Mouse (Mus musculus) MEL (cell line): ENCODE results near the gene P2rx3.

ENCODE experiments used
- CTCF ChIP-seq, 3 experiments: IDR thresholded peaks in 2 of 3; conservative IDR thresholded peaks in 1 of 3; 2 replicates each; pipeline ENCODE4 v1.5.1; 2011 to 2012; ENCODE audit warnings: low read length in 3 of 3, low read depth in 2 of 3, mild to moderate bottlenecking in 2 of 3, improper control_type of control experiment in 1 of 3, inconsistent platforms in 1 of 3, mixed read lengths in 1 of 3, moderate library complexity in 1 of 3; ENCODE audit not compliant: control insufficient read depth in 1 of 3, insufficient read depth in 1 of 3, poor library complexity in 1 of 3, severe bottlenecking in 1 of 3
- EP300 ChIP-seq, 2 experiments: IDR thresholded peaks; 2 replicates each; pipeline ENCODE4 v1.6.1; 2011; ENCODE audit warnings: improper control_type of control experiment in 2 of 2, low read length in 2 of 2, low read depth in 1 of 2, mild to moderate bottlenecking in 1 of 2
- MYC ChIP-seq: IDR thresholded peaks from 2 replicates; pipeline ENCODE4 v1.6.1; 2011; ENCODE audit warnings: low read depth, mild to moderate bottlenecking, low read length, improper control_type of control experiment, moderate library complexity
- NRF1 ChIP-seq: IDR thresholded peaks from 2 replicates; pipeline ENCODE4 v1.6.1; 2014; ENCODE audit warnings: low read depth, mild to moderate bottlenecking, inconsistent platforms, low read length, improper control_type of control experiment, moderate library complexity; ENCODE audit not compliant: poor library complexity, insufficient read depth, severe bottlenecking
- POLR2A ChIP-seq, 2 experiments: IDR thresholded peaks; 2 replicates each; pipeline ENCODE4 v1.6.1; 2011 to 2012; ENCODE audit warnings: low read length in 2 of 2, mild to moderate bottlenecking in 2 of 2, control low read depth in 1 of 2, improper control_type of control experiment in 1 of 2, low read depth in 1 of 2, moderate library complexity in 1 of 2; ENCODE audit not compliant: control insufficient read depth in 1 of 2, insufficient read depth in 1 of 2, poor library complexity in 1 of 2
- RAD21 ChIP-seq: IDR thresholded peaks from 2 replicates; pipeline ENCODE4 v1.6.1; 2011; ENCODE audit warnings: mild to moderate bottlenecking, low read depth, low read length, improper control_type of control experiment
- RCOR1 ChIP-seq: IDR thresholded peaks from 2 replicates; pipeline ENCODE4 v1.6.1; 2012; ENCODE audit warnings: low read depth, mild to moderate bottlenecking, inconsistent platforms, low read length, improper control_type of control experiment
- TAL1 ChIP-seq: IDR thresholded peaks from 2 replicates; pipeline ENCODE4 v1.6.1; 2012; ENCODE audit warnings: mild to moderate bottlenecking, inconsistent platforms, low read length, moderate library complexity, mixed read lengths
- TBP ChIP-seq: IDR thresholded peaks from 2 replicates; pipeline ENCODE4 v1.8.0; 2011; ENCODE audit warnings: low read depth, low read length, improper control_type of control experiment
- USF1 ChIP-seq: IDR thresholded peaks from 2 replicates; pipeline ENCODE4 v1.6.1; 2014; ENCODE audit warnings: low read depth, mild to moderate bottlenecking, inconsistent platforms, low read length, improper control_type of control experiment, moderate library complexity
- ZNF384 ChIP-seq: IDR thresholded peaks from 2 replicates; pipeline ENCODE4 v1.6.1; 2012; ENCODE audit warnings: low read depth, mild to moderate bottlenecking, inconsistent platforms, low read length, improper control_type of control experiment

- TF ChIP-seq EP300 (IDR thresholded peaks at IDR 0.05; ENCODE audit: low read depth in 1 of 2, low read length in 2 of 2) = no peak
- no peak for TF ChIP-seq RAD21
- no peak for TF ChIP-seq CTCF (IDR thresholded peaks at IDR 0.05 in 2 of 3, conservative IDR thresholded peaks at IDR 0.05 in 1 of 3; ENCODE audit: control insufficient read depth in 1 of 3, insufficient read depth in 1 of 3, low read depth in 2 of 3, low read length in 3 of 3, poor library complexity in 1 of 3, severe bottlenecking in 1 of 3)
- no peak for TF ChIP-seq TAL1
- TF ChIP-seq MYC = no peak
- TF ChIP-seq NRF1 = no peak
- TF ChIP-seq POLR2A (IDR thresholded peaks at IDR 0.05; ENCODE audit: control insufficient read depth in 1 of 2, insufficient read depth in 1 of 2, low read depth in 1 of 2, low read length in 2 of 2, poor library complexity in 1 of 2) = no peak
- TF ChIP-seq RCOR1 = no peak
- TF ChIP-seq ZNF384 = no peak
- no peak for TF ChIP-seq TBP
- TF ChIP-seq USF1 = no peak
Observed at GRCm38 (mm10) chr2:85047081-85047480, 9.8 kb upstream of the P2rx3 start.
